Mouse (Mus musculus) left cerebral cortex, adult 9 months (tissue): ENCODE measurements around the gene Gbp4.
"Not testable (repeated sequence)": the region's sequence is repeated elsewhere in the genome, so short reads cannot be mapped to it uniquely, and the experiment has no call there.

ENCODE experiments used
- DNase-seq, 2 experiments: peaks; one replicate each; pipeline ENCODE4 v3.0.0; 2022; ENCODE audit warnings: low spot score in 2 of 2

The Gbp4 gene

GRCm38 (mm10) chr5:105139409-105140088, at the start of gene Gbp4, which contains the start of the genes Gbp9 and Gbp8:
Gbp4 (minus strand) TSS chr5:105139586.
Gbp9 (minus strand) TSS chr5:105139539.
Gbp8 (minus strand) TSS chr5:105139540.
- DNase-seq: not testable (repeated sequence)

GRCm38 (mm10) chr5:105181446-105181845, 42.1 kb upstream of the Gbp4 start:
- DNase-seq: no peak

- no peak for DNase-seq
These were observed 17.2 kb upstream of the Gbp4 start for GRCm38 (mm10) chr5:105156582-105156981.

GRCm38 (mm10) chr5:105154049-105154448, 14.7 kb upstream of the Gbp4 start:
- no peak for DNase-seq

- DNase-seq: not testable (repeated sequence)
These were observed 8.7 kb upstream of the Gbp4 start for GRCm38 (mm10) chr5:105148062-105148461.

- DNase-seq: no peak
These were observed 7.1 kb upstream of the Gbp4 start for GRCm38 (mm10) chr5:105146447-105146846.

GRCm38 (mm10) chr5:105145731-105146130, 6.3 kb upstream of the Gbp4 start:
- not testable (repeated sequence) for DNase-seq

- DNase-seq: not testable (repeated sequence)
These were observed 864 bp upstream of the Gbp4 start for GRCm38 (mm10) chr5:105140089-105140810.

GRCm38 (mm10) chr5:105138906-105139305, 480 bp downstream of the Gbp4 start:
- no peak for DNase-seq

GRCm38 (mm10) chr5:105136706-105137304, 2.6 kb downstream of the Gbp4 start:
- not testable (repeated sequence) for DNase-seq

GRCm38 (mm10) chr5:105121731-105122130, 17.7 kb downstream of the Gbp4 start:
- peak in 1 of 2 experiments; percentile 19 for DNase-seq

- no peak for DNase-seq
These were observed 23.6 kb downstream of the Gbp4 start for GRCm38 (mm10) chr5:105115740-105116139.

GRCm38 (mm10) chr5:105114696-105115095, 24.7 kb downstream of the Gbp4 start:
- DNase-seq: no peak

- DNase-seq: no peak
These were observed 25.7 kb downstream of the Gbp4 start for GRCm38 (mm10) chr5:105113656-105114055.

- DNase-seq: peak in 1 of 2 experiments; percentile 20
These were observed 29.0 kb downstream of the Gbp4 start for GRCm38 (mm10) chr5:105110271-105110852.

GRCm38 (mm10) chr5:105109775-105110174, 29.6 kb downstream of the Gbp4 start:
- DNase-seq: not testable (repeated sequence)

- not testable (repeated sequence) for DNase-seq
These were observed 33.7 kb downstream of the Gbp4 start for GRCm38 (mm10) chr5:105105689-105106088.

- no peak for DNase-seq
These were observed 57.5 kb downstream of the Gbp4 start for GRCm38 (mm10) chr5:105081900-105082299.

GRCm38 (mm10) chr5:105068356-105068755, 71.0 kb downstream of the Gbp4 start:
- DNase-seq: not testable (repeated sequence)
